Mouse (Mus musculus): ENCODE data around the gene Rnf181.

Rnf181 gene

GRCm38 (mm10) chr6:72383952-72384351 lies 17.2 kb upstream of the Rnf181 start:
- 94% methylated on average over 7 of the region's 7 CpGs for WGBS

GRCm38 (mm10) chr6:72383142-72383820 lies 16.5 kb upstream of the Rnf181 start:
- WGBS = 82% methylated on average over 6 of the region's 6 CpGs

GRCm38 (mm10) chr6:72382494-72382893 lies 15.7 kb upstream of the Rnf181 start:
- WGBS = 82% methylated on average over 6 of the region's 6 CpGs

DNA sequence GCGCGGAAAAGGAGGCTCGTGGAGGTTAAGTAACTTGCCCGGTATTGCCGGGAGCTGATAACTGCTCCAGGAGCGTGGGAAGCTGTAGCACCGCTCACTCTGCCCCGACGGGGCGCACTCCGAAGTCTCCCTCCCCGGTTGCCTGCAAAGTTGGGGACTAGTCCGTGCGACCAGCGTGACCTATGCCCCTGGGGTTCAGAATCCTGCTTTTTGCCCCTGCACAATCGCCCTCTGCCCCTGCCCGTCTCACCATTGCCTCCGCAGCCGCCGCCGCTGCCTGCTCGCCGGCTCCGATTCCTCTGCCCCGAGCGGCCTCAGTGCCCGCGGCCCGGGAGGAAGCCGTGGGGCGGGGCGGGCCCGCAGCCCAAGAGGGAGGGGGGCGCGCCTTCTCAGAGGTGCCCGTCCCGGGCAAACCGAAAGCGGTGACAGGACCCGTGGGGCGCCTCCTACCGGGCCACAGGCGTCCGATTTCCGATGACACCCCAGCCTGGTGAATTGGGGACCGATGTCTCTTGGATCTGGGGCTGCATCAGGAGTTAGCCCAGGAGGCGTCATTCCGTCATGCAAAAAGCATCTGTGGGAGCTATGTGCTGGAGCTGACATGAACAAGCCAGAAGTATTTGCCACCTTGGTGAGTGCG lies 13.5 kb upstream of the Rnf181 start, which contains the start of gene Vamp5:
Vamp5 (minus strand) TSS at position 338 of the 640 bp plus-strand sequence.
- WGBS = 7% methylated on average over 49 of the region's 49 CpGs

DNA sequence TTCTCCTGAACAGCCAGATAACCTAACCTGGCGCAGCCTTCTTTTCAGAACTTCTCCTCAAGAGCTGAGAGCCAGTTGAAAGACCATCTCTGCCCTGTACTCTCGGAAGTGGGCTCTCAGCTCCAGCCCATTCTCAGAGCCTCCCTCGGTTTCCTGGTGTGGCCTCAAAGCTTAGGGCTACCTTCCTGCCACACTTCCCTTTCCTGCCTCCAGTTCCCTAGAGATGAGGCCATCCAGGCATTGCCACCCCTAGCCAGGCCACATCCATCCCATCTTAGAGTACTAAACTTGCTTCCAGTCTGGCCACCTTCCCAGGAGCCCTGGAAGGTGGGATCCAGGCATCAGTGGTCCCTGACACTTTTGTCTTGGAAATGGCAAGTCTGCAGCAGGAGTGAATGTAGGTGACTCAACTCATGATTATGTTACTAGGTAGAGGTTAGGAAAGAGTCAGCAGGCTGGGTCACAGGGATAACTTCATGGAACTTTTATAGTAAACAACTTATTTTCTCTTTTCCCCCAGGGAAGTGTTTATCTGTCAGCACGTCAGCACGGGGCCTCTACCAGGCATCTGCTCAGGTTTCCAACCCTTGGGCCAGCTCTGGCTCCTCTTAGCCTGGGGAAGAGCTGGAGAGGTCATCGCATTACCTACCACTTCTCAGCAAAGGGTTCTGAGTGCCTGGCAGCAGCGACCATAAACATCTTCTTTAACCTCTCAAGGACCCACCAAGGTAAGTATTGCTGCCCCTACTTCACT lies 12.8 kb upstream of the Rnf181 start:
- 65% methylated on average over 7 of the region's 7 CpGs for WGBS

- WGBS = 91% methylated on average over 8 of the region's 8 CpGs
Observed at GRCm38 (mm10) chr6:72378510-72379234, 11.9 kb upstream of the Rnf181 start.

GRCm38 (mm10) chr6:72374820-72375563 lies 8.2 kb upstream of the Rnf181 start:
- 85% methylated on average over 15 of the region's 15 CpGs for WGBS

DNA sequence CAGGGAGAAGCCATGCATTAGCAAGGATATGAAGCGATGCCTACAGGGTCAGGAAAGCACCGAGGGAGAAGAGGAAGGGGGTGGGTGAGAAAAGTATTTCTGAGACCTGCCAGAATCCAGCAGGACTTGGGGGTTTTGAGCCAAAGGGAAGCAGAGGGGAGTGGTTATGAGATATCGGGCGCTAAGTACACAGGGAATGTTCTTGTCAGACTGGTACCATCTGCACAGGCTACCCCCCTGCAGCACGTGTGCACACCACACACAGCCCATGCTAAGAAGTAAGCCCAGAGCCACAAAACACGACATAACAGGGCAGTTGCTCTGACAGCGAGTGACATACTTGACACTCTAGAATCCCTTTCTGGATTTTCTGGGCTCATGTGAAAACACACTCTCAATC lies 7.5 kb upstream of the Rnf181 start:
- WGBS = 67% methylated on average over 7 of the region's 7 CpGs

- WGBS = 87% methylated on average over 4 of the region's 4 CpGs
Observed at GRCm38 (mm10) chr6:72373184-72373583, 6.4 kb upstream of the Rnf181 start.

DNA sequence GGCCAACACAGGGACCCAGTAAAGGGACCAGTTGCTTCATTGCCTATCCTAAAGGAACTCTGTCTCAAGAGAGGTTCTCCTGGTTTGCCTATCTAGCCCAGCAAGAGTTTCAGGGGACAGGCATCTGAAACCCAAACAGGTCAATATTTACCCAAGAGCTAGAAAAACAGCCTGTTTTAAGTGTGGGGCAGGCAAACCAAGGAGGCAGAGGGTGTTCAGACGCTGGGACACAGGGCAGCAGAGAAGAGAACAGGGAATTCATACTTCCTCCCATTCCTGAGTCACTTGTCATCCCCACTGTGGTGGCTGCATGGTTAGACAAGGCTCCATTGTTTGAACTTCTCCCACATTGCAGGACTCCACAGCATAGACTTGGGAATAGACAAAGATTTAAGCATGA lies 4.8 kb upstream of the Rnf181 start:
- WGBS = 38% methylated on average over 1 of the region's 1 CpGs

- 41% methylated on average over 5 of the region's 5 CpGs for WGBS
Observed at GRCm38 (mm10) chr6:72371147-72371546, 4.4 kb upstream of the Rnf181 start.

GRCm38 (mm10) chr6:72370091-72370490 lies 3.3 kb upstream of the Rnf181 start:
- WGBS = 86% methylated on average over 12 of the region's 12 CpGs

GRCm38 (mm10) chr6:72369557-72369956 lies 2.8 kb upstream of the Rnf181 start:
- 83% methylated on average over 4 of the region's 4 CpGs for WGBS

DNA sequence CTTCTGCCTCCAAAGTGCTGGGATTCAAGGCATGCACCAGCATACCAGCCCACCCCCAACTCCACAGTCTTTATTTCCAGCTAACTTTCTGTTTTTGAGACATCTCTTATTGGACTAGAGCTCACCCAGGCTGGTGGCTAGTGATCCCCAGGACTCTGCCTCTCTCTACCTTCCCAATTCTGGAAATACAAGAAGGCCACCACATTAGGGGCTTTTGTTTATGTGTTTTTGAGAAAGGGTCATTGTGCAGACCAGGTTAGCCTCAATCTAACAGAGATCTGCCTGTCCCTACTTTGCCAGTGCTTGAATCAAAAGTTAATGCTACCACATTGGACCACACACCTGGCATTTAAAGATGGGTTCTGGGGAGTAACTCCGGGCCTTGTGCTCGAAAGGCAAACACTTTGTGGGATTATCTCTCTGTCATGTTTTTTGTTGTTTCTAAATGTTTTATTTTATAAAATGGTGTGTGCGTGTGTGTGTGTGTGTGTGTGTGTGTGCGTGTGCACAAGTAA lies 761 bp upstream of the Rnf181 start:
- 78% methylated on average over 4 of the region's 4 CpGs for WGBS

- WGBS = 61% methylated on average over 3 of the region's 3 CpGs
Observed at GRCm38 (mm10) chr6:72366304-72366703, 452 bp downstream of the Rnf181 start.

DNA sequence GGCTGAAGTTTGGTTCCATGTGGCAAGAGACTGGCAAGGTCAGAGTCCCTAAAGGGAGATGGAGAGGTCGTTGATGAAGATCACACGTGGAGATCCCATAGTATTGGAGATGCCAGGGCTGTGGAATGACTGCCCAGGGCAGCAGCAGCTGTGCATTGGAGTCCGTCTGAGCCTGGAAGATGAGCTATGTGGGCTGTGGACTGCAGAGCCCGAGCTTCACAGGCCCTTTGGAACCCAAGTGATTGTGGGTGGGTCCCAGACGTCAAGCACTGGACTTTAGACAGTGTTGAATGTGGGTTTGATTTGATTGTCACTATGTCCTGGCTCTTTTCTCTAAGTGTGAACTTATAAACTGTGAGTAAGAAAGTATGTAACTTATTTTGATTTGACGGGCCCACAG lies 1.8 kb downstream of the Rnf181 start:
- 68% methylated on average over 6 of the region's 6 CpGs for WGBS

DNA sequence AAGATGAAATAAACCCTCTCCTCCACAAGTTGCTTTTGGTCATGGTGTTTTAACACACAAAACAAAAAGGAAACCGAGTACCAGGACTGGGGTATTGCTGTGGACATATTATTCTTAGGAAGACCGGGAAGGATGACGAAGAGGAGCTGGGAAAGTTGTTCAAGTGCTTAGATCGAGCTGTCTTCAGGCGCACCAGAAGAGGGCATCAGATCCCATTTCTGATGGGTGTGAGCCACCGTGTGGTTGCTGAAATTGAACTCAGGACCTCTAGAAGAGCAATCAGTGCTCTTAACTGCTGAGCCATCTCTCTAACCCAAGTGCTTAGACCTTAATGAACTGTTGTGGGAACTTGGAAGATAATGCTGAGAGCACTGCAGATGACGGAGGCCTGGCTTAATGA lies 2.7 kb downstream of the Rnf181 start:
- 41% methylated on average over 7 of the region's 7 CpGs for WGBS

DNA sequence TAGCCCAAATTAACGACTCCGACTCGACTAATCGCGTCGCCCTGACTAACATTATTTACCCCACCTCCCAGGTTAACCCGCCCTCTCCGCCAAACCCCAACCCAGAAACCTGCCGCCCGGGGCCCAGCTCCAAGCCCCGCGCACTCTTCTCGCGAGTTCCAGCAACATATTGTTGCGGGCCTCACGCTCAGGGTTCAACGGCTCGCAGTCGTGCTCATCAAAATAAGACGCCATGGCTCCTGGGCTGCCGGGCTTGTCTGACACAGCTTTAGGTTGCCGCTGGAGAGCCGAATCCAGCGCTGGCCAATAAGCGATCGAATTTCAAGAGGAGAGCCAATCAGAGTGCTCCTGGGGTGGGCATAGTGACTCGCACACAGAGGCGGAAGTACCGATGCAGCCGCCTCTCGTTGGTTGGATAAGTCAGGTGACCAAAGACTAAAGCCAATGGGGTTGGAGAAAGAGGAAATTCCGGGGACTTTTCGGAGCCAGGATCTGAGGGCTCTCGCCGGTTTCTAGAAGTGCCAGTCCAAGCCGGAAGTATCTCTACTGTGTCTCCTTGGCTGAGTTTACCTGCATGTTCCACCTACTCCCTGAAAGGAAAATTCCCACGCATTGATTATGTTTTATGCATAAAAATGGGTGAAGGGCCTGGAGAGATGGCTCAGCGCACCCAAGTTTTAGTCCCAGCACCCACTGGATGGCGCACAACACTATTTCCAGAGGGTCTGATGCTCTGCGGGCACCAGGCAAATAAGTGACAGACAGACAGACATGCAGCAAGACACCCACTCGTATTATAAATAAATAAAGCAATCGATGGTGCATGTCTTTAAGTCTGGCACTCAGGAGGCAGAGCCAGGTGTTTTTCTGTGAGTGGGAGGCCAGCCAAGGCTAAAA lies 4.4 kb downstream of the Rnf181 start:
- under 1% methylated on average over 42 of the region's 42 CpGs for WGBS

- 47% methylated on average over 5 of the region's 5 CpGs for WGBS
Observed at GRCm38 (mm10) chr6:72361121-72361551, 5.6 kb downstream of the Rnf181 start.

DNA sequence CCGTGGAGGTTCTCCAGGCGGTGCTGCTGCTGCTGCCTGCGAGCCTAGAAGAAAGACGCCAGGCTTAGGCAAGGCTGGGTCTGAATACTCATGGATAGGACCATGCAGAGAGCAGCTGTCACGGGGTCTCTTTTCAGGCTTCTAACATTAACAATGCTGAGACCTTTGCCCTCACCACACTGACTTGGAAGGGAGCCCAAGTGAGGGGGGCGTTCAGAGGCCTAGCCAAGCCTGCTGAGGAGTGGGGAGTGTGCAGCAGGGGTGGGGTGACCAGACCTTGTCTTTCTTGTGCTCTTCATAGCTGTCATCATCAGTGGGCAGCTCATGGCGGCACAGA lies 6.2 kb downstream of the Rnf181 start:
- WGBS = 57% methylated on average over 7 of the region's 7 CpGs
